Mouse (Mus musculus): ENCODE results near the gene 1600014C10Rik. TPM values are rescaled to one million over a fixed set of nuclear protein-coding genes. Genes with fewer than 3 reads are reported as not detected.
A peak's percentile ranks its signal among the peaks of the same experiment; 100 is the strongest.

The 1600014C10Rik gene
- polyA plus RNA-seq, 1 experiment: 21.4 TPM

DNA sequence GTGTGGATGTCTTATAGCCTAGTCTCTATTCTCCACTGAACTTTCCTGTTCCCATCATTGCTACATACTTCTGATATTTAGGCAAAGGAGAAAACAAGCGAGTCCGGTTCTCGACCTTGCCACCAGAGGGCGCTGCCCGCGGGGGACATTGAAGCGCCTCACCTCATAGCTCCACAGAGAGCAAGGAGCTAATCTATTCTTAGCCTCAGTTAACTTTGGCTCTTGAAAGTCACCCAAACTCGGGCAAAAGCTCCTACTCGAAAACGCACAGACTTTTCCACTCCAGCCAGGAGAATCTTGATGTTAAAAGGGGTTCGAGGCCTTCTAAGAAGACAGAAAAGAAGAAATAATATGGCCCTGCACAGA lies 438 bp upstream of the 1600014C10Rik start:
- Histone ChIP-seq H3K27ac (ENCODE audit: insufficient read depth, low read depth, low read length) (peak overlapping the region; percentile 39), H3K4me1 (ENCODE audit: control insufficient read depth, insufficient read depth, low read length) (peaks cover 42% of the 10 kb centered on the region), H3K4me3 (ENCODE audit: insufficient read depth, low read length) (peak overlapping the region; percentile 70; the same call in 1 of the 2 replicates)
- no peak for TF ChIP-seq POLR2A (IDR thresholded peaks at IDR 0.05; ENCODE audit: borderline replicate concordance, low read depth, low read length)
- TF ChIP-seq CTCF (IDR thresholded peaks at IDR 0.05; ENCODE audit: low read depth, low read length): peak; percentile 96

DNA sequence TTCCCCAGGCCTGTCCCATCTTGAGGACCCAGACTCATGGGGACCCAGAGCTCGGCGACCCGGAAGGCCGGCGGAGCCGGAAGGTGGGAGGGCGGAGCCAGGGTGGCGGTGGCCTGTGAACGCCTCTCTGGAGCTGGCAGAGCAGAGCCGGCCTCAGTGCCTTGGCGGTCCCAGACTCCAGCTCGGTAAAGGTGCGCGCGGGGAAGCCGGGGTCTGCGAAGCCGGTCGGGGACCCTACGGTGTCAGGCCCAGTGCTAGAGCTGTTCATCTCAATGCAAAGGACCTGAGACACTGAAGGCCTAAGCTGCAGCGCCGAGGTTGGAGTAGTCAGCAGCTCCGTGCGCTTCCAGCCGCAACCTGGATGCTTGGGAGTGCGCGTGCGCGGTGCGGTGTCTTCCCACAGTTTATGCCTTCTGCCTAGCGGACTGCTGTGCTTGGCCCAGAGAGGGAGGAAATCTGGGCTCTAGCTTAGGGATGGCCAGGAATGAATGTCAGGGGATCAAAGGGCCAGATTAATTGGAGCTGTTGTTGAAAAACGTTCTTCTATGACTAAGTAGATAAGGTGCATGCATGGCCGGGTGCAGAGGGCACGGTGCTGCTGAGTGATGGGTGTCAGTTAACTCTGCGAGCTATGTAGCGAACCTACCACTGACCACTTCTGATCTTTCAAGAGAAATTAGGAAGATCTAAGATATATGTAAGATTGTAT lies 846 bp downstream of the 1600014C10Rik start:
- TF ChIP-seq CTCF (IDR thresholded peaks at IDR 0.05; ENCODE audit: low read depth, low read length): no peak
- TF ChIP-seq POLR2A (IDR thresholded peaks at IDR 0.05; ENCODE audit: borderline replicate concordance, low read depth, low read length): no peak
- Histone ChIP-seq H3K27ac (ENCODE audit: insufficient read depth, low read depth, low read length) (peak overlapping the region; percentile 39), H3K4me1 (ENCODE audit: control insufficient read depth, insufficient read depth, low read length) (peaks cover 53% of the 10 kb centered on the region), H3K4me3 (ENCODE audit: insufficient read depth, low read length) (peak overlapping the region; percentile 70)

GRCm38 (mm10) chr7:38184418-38184745 lies 1.4 kb downstream of the 1600014C10Rik start:
- Histone ChIP-seq H3K4me3 (ENCODE audit: insufficient read depth, low read length) (peak overlapping the region; percentile 70), H3K27ac (ENCODE audit: insufficient read depth, low read depth, low read length) (no peak overlapping the region), H3K4me1 (ENCODE audit: control insufficient read depth, insufficient read depth, low read length) (peaks cover 58% of the 10 kb centered on the region)
- TF ChIP-seq CTCF (IDR thresholded peaks at IDR 0.05; ENCODE audit: low read depth, low read length) (no peak), POLR2A (IDR thresholded peaks at IDR 0.05; ENCODE audit: borderline replicate concordance, low read depth, low read length) (no peak)

DNA sequence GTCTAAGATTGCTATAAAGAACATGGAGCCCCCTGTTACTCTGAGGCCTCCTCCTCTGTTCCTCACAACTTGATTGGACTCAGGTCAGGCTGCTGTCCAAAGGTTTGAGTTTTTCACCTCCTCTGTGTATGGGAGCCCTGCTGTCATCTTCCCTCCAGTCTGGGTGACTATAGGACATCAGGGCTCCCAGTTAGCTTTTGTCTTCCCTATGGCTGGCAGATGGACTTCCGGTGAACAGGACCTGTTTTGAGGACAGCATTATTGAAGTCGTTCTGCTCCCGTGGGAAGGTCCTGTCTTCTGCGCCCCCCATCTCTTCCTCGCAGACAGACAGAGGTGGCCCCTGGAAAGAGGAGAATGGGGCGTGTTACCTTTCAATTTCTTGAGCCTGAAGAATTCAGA lies 1.8 kb downstream of the 1600014C10Rik start:
- Histone ChIP-seq H3K4me1 (ENCODE audit: control insufficient read depth, insufficient read depth, low read length) (peaks cover 60% of the 10 kb centered on the region), H3K4me3 (ENCODE audit: insufficient read depth, low read length) (no peak overlapping the region), H3K27ac (ENCODE audit: insufficient read depth, low read depth, low read length) (no peak overlapping the region)
- TF ChIP-seq POLR2A (IDR thresholded peaks at IDR 0.05; ENCODE audit: borderline replicate concordance, low read depth, low read length) (no peak), CTCF (IDR thresholded peaks at IDR 0.05; ENCODE audit: low read depth, low read length) (no peak)

DNA sequence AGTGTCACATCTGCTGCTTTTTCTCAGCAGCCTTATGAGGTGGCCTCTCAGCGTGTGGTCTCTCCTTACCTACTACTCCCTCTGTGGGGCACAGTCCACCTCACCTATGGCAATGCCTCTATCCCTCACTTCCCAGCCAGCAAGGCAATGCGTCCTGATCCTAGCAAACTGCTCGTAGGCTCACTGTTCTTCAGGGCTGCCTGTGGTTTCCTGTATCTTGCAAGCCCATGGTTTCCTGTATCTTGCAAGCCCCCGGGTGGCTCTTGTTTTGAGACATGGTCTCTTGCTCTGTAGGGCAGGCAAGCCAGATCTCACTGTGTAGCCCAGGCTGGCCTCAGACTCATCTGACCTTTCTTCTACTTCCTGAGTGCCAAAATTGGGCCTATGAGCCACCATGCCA lies 3.8 kb downstream of the 1600014C10Rik start:
- peaks cover 56% of the 10 kb centered on the region for H3K4me1 ChIP-seq (ENCODE audit: control insufficient read depth, insufficient read depth, low read length)
- no peak for TF ChIP-seq POLR2A (IDR thresholded peaks at IDR 0.05; ENCODE audit: borderline replicate concordance, low read depth, low read length)
- no peak for TF ChIP-seq CTCF (IDR thresholded peaks at IDR 0.05; ENCODE audit: low read depth, low read length)
- H3K27ac ChIP-seq (ENCODE audit: insufficient read depth, low read depth, low read length): peak overlapping the region; percentile 26

DNA sequence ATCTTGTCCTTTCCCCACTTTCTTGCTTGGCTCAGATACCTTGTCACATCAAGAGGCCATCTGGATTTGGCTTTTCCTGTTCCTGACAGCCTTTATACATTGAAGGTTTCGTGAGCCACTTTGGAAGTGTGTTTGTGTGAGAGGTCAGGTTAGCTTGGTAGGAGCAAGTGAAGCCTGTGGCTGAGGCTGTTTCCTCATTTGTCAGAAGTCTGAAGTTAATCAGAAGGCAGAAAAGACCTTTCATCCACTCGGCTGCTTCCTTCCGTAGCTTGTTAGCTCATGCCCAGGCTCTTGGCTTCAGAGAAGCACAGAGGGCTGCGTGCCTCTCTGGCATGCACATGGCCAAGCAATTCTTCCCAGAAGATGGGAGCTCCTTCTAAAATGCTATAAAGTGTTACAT lies 4.8 kb downstream of the 1600014C10Rik start:
- Histone ChIP-seq H3K4me1 (ENCODE audit: control insufficient read depth, insufficient read depth, low read length) (peaks cover 48% of the 10 kb centered on the region), H3K4me3 (ENCODE audit: insufficient read depth, low read length) (no peak overlapping the region), H3K27ac (ENCODE audit: insufficient read depth, low read depth, low read length) (peak overlapping the region; percentile 62)
- TF ChIP-seq CTCF (IDR thresholded peaks at IDR 0.05; ENCODE audit: low read depth, low read length) (no peak), POLR2A (IDR thresholded peaks at IDR 0.05; ENCODE audit: borderline replicate concordance, low read depth, low read length) (no peak)

More for the DNA sequence above, 3.8 kb downstream of the 1600014C10Rik start:
- H3K4me3 ChIP-seq (ENCODE audit: insufficient read depth, low read length): no peak overlapping the region

GRCm38 (mm10) chr7:38188281-38189075 lies 5.5 kb downstream of the 1600014C10Rik start:
- Histone ChIP-seq H3K4me1 (ENCODE audit: control insufficient read depth, insufficient read depth, low read length) (peaks cover 46% of the 10 kb centered on the region), H3K27ac (ENCODE audit: insufficient read depth, low read depth, low read length) (peak overlapping the region; percentile 71), H3K4me3 (ENCODE audit: insufficient read depth, low read length) (no peak overlapping the region)
- TF ChIP-seq POLR2A (IDR thresholded peaks at IDR 0.05; ENCODE audit: borderline replicate concordance, low read depth, low read length) (no peak), CTCF (IDR thresholded peaks at IDR 0.05; ENCODE audit: low read depth, low read length) (no peak)

DNA sequence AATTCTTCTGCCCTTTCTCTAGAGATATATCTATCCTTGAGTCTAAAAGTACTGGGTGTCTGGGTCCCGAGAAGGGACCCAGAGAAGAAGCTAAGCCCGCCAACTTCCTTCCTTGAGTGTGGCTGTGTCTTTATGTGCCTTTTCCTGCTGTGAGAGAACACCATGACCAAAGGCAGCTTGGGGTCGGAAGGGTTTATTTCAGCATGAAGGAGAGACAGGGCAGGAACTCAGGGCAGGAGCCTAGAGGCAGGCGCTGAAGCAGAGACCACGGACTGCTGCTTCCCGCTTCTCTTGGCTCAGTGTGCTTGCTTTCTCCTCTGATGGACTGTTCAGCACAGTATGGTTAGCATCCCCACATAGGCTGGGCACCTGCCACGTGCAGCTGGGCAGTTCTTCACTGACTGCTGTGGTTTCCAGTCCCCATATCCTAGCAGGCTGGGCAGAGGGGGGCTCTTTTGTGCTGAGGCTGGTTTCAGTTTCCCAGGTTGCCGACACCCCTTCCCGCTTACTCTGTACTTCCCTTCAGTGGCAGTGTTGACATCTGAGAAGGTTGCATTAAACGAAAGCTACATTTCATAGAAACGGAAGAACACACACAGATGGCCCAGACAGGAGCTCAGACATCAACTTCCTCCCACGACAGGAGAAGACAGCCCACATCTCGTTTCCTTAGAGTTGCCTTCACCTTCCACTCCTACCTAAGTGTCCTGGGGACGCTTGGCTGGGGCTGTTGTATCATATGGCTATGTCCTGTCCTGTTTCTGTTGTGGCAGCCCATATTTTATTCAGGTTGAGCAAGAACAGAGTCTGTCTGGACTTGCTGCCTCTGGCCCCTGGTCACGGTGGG lies 6.3 kb downstream of the 1600014C10Rik start:
- Histone ChIP-seq H3K4me3 (ENCODE audit: insufficient read depth, low read length) (peak overlapping the region; percentile 39), H3K27ac (ENCODE audit: insufficient read depth, low read depth, low read length) (peak overlapping the region; percentile 71), H3K4me1 (ENCODE audit: control insufficient read depth, insufficient read depth, low read length) (peaks cover 44% of the 10 kb centered on the region)
- no peak for TF ChIP-seq CTCF (IDR thresholded peaks at IDR 0.05; ENCODE audit: low read depth, low read length)
- no peak for TF ChIP-seq POLR2A (IDR thresholded peaks at IDR 0.05; ENCODE audit: borderline replicate concordance, low read depth, low read length)

GRCm38 (mm10) chr7:38190056-38190835 lies 7.2 kb downstream of the 1600014C10Rik start:
- Histone ChIP-seq H3K4me3 (ENCODE audit: insufficient read depth, low read length) (no peak overlapping the region), H3K27ac (ENCODE audit: insufficient read depth, low read depth, low read length) (no peak overlapping the region), H3K4me1 (ENCODE audit: control insufficient read depth, insufficient read depth, low read length) (peaks cover 37% of the 10 kb centered on the region)
- TF ChIP-seq POLR2A (IDR thresholded peaks at IDR 0.05; ENCODE audit: borderline replicate concordance, low read depth, low read length) (no peak), CTCF (IDR thresholded peaks at IDR 0.05; ENCODE audit: low read depth, low read length) (0 out of 2 replicates have a peak, but pooled peaks have one; percentile 40)

Data from bone marrow macrophage, adult 2 months (primary cell).